Mouse (Mus musculus) testis, postnatal 14 days (tissue): ENCODE measurements around the gene Ccdc6.
A peak's percentile ranks its signal among the peaks of the same experiment; 100 is the strongest.

Source experiments
- DNase-seq: peaks from one replicate; pipeline ENCODE4 v3.0.0; 2021; ENCODE audit warnings: low spot score

The Ccdc6 gene

GRCm38 (mm10) chr10:70096366-70097188 lies at the start of gene Ccdc6:
Ccdc6 (plus strand) TSS chr10:70097121.
- DNase-seq: peak; percentile 85

- no peak for DNase-seq
Measured at GRCm38 (mm10) chr10:70049771-70050170, 47.1 kb upstream of the Ccdc6 start.

- no peak for DNase-seq
Measured at GRCm38 (mm10) chr10:70055291-70055690, 41.6 kb upstream of the Ccdc6 start.

GRCm38 (mm10) chr10:70057064-70057463 lies 39.9 kb upstream of the Ccdc6 start:
- DNase-seq: no peak

- peak; percentile 63 for DNase-seq
Measured at GRCm38 (mm10) chr10:70060021-70060688, 36.8 kb upstream of the Ccdc6 start.

GRCm38 (mm10) chr10:70060689-70061081 lies 36.2 kb upstream of the Ccdc6 start:
- DNase-seq: peak; percentile 24

GRCm38 (mm10) chr10:70063881-70064555 lies 32.9 kb upstream of the Ccdc6 start:
- no peak for DNase-seq

- no peak for DNase-seq
Measured at GRCm38 (mm10) chr10:70065191-70065590, 31.7 kb upstream of the Ccdc6 start.

GRCm38 (mm10) chr10:70066497-70067168 lies 30.3 kb upstream of the Ccdc6 start:
- no peak for DNase-seq

- no peak for DNase-seq
Measured at GRCm38 (mm10) chr10:70067169-70068115, 29.5 kb upstream of the Ccdc6 start.

GRCm38 (mm10) chr10:70069321-70069720 lies 27.6 kb upstream of the Ccdc6 start:
- DNase-seq: no peak

- no peak for DNase-seq
Measured at GRCm38 (mm10) chr10:70071334-70071733, 25.6 kb upstream of the Ccdc6 start.

- no peak for DNase-seq
Measured at GRCm38 (mm10) chr10:70077452-70077851, 19.5 kb upstream of the Ccdc6 start.

- no peak for DNase-seq
Measured at GRCm38 (mm10) chr10:70080908-70081307, 16.0 kb upstream of the Ccdc6 start.

GRCm38 (mm10) chr10:70081564-70082175 lies 15.3 kb upstream of the Ccdc6 start:
- no peak for DNase-seq

GRCm38 (mm10) chr10:70083241-70083640 lies 13.7 kb upstream of the Ccdc6 start:
- DNase-seq: no peak

- no peak for DNase-seq
Measured at GRCm38 (mm10) chr10:70085256-70085961, 11.5 kb upstream of the Ccdc6 start.

GRCm38 (mm10) chr10:70088788-70089187 lies 8.1 kb upstream of the Ccdc6 start:
- no peak for DNase-seq

GRCm38 (mm10) chr10:70091876-70092462 lies 5.0 kb upstream of the Ccdc6 start:
- no peak for DNase-seq

GRCm38 (mm10) chr10:70093782-70094181 lies 3.1 kb upstream of the Ccdc6 start:
- no peak for DNase-seq
